Mouse (Mus musculus) brain, embryonic 14.5 days (tissue): Measurements from ENCODE around the gene Nicn1.

ENCODE experiments used
- CTCF ChIP-seq: fragments of 200-500 bp; IDR thresholded peaks from 2 replicates; pipeline ENCODE4 v1.5.1; 2012; ENCODE audit warnings: inconsistent platforms, mild to moderate bottlenecking, moderate library complexity, borderline replicate concordance; ENCODE audit not compliant: insufficient read depth, insufficient read length; ENCODE audit errors: extremely low read depth
- POLR2A ChIP-seq: fragments of 200-500 bp; IDR thresholded peaks from 2 replicates; pipeline ENCODE4 v1.6.1; 2012; ENCODE audit warnings: mild to moderate bottlenecking, inconsistent platforms, borderline replicate concordance; ENCODE audit not compliant: poor library complexity, insufficient read depth, insufficient read length, severe bottlenecking; ENCODE audit errors: extremely low read depth

DNA sequence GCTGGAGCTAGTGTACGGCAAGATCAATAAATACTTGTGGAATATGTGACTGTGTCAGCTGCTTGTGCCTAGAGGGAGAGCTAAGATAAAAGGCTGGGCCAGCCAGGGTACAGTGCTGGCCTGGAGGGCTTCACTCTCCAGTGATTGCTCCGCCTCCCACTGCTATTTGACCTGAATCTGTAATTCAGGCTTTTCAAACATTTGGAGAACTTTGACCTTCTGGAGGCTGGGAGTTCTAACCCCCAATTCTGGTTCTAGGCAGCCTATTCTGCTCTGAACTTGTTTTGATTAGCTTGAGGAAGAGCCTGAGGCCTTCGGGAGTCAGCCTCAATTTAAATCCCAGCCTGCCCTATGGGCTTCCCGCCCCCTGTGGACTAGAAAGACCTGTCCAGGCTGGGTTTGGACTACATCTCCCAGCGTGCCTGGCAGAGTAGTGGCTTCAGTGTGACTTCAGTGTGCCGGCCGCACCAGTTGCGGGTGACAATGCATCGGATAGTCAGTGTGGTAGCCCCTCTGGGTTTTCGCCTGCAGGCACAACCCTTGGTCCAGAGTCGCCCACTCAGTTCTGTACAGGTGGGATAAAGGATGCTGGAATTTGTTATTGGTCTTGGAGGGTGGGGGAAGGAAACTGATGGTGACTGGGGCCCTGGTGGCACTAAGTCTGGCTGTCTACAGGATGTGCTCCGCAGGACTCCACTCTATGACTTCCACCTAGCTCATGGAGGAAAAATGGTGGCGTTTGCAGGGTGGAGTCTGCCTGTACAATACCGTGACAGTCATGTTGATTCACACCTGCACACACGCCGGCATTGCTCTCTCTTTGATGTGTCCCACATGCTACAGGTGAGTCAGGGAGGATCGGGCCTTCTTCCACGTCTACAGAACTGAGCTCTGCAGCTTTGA is 6.5 kb downstream of the Nicn1 start, which contains the start of gene Amt:
- TF ChIP-seq CTCF (no peak), POLR2A (no peak)
